Mouse (Mus musculus) testis, adult 2 months (tissue): ENCODE measurements around the gene Cspg5.

ENCODE experiments used
- CTCF ChIP-seq: fragments of 200-500 bp; IDR thresholded peaks from 2 replicates; pipeline ENCODE4 v1.5.1; 2012; ENCODE audit warnings: low read depth, mild to moderate bottlenecking, inconsistent platforms, low read length, moderate library complexity; ENCODE audit not compliant: control insufficient read depth, insufficient read depth, insufficient replicate concordance
- POLR2A ChIP-seq: fragments of 200-500 bp; IDR thresholded peaks from 2 replicates; pipeline ENCODE4 v1.6.1; 2012; ENCODE audit warnings: low read depth, mild to moderate bottlenecking, inconsistent platforms, low read length, moderate library complexity; ENCODE audit not compliant: control insufficient read depth

- TF ChIP-seq POLR2A (no peak), CTCF (no peak)
Observed at GRCm38 (mm10) chr9:110293254-110293718, 49.7 kb downstream of the Cspg5 start.
